Mouse (Mus musculus) C2C12 (cell line): ENCODE results near the gene Nop10.

Experiments
- CTCF ChIP-seq: IDR thresholded peaks from one replicate; pipeline ENCODE4 v1.5.1; 2011; ENCODE audit not compliant: control insufficient read depth, insufficient read depth, insufficient read length
- MAX ChIP-seq: IDR thresholded peaks from one replicate; pipeline ENCODE4 v1.6.1; 2011; ENCODE audit warnings: mild to moderate bottlenecking, control low read depth
- MYOD1 ChIP-seq: IDR thresholded peaks from one replicate; pipeline ENCODE4 v1.6.1; 2011; ENCODE audit warnings: low read depth; ENCODE audit not compliant: control insufficient read depth, insufficient read length
- MYOG ChIP-seq: IDR thresholded peaks from one replicate; pipeline ENCODE4 v1.6.1; 2011; ENCODE audit not compliant: control insufficient read depth, insufficient read length; ENCODE audit errors: extremely low read depth
- USF1 ChIP-seq: IDR thresholded peaks from one replicate; pipeline ENCODE4 v1.6.1; 2011; ENCODE audit warnings: low read depth, mild to moderate bottlenecking, control low read depth, moderate library complexity

DNA sequence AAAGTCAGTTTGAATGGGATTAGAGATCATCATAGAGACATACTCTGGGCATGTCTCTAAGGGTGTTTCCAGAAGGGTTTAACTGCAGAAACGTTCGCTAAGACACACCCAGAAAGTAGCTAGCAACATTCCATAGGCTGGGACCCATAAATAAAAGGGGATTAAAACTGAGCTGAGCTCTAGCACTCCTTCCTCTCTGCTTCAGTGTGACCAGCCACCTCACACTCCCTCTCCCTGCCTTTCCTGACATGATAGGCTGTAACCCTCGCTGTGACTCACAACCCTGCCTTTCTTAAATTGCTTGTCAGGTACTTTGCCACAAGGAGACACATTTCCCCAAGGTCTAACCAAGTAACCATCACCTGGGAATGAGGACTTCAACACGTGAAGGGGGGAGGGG is 23.7 kb upstream of the Nop10 start:
- TF ChIP-seq CTCF = no peak
- no peak for TF ChIP-seq MYOD1
- TF ChIP-seq USF1 = no peak
- TF ChIP-seq MAX = no peak
- TF ChIP-seq MYOG = no peak
